Mouse (Mus musculus) heart, adult 2 months (tissue): ENCODE results near the gene Ahnak2.

Experiments
- CTCF ChIP-seq: fragments of 200-600 bp; IDR thresholded peaks from 2 replicates; pipeline ENCODE4 v1.8.1; 2022; ENCODE audit warnings: antibody characterized with exemption, mild to moderate bottlenecking, moderate library complexity
- POLR2A ChIP-seq: fragments of 200-500 bp; IDR thresholded peaks from 2 replicates; pipeline ENCODE4 v1.6.1; 2011; ENCODE audit warnings: mild to moderate bottlenecking, low read depth, low read length, control low read depth; ENCODE audit not compliant: insufficient read depth

- no peak for TF ChIP-seq POLR2A
- no peak for TF ChIP-seq CTCF
Observed at GRCm38 (mm10) chr12:112847880-112848279, 45.4 kb upstream of the Ahnak2 start.
